ENCODE assay signal across 11 mouse cellular contexts in genomic region chr1:171540694-171541093, GRCm38 (mm10).
"Had no signal": no experiment of that assay in that cellular context is flagged by ENCODE, and none has a peak within 500 bp of the region (broad histone marks: within the 10 kb centered on the region; RNA-seq: fewer than 3 reads in every experiment).

No protein-coding gene starts in this region.

- DNase-seq: gastrocnemius, postnatal 14 days; gastrocnemius, postnatal 36 days; heart, adult 18-20 months; heart, postnatal 10 days; heart, postnatal 4 days; kidney, adult 18-20 months; kidney, adult 8-10 months; kidney, postnatal 10 days; kidney, postnatal 25 days; kidney, postnatal 4 days; left cerebral cortex, postnatal 4 days had no signal
